Mouse (Mus musculus) liver, adult 2 months (tissue): ENCODE measurements around the gene Klhdc2. TPM values are rescaled to one million over a fixed set of nuclear protein-coding genes. Genes with fewer than 3 reads are reported as not detected.

Source experiments
- DNase-seq: peaks from one replicate; pipeline ENCODE4 v3.0.0-alpha.2; 2011; ENCODE audit warnings: low read depth, low spot score; ENCODE audit errors: extremely low read depth
- H3K27ac ChIP-seq: fragments of 200-500 bp; replicated peaks from 2 replicates; pipeline ENCODE4 v1.5.1; 2012; ENCODE audit warnings: low read depth, mild to moderate bottlenecking, control low read depth, inconsistent platforms, low read length; ENCODE audit not compliant: insufficient read depth
- H3K27me3 ChIP-seq: fragments of 200-500 bp; 2 replicates; pipeline ENCODE4 v1.6.1; 2012; ENCODE audit warnings: mild to moderate bottlenecking, moderate library complexity, low read length, inconsistent platforms; ENCODE audit not compliant: control insufficient read depth, insufficient read depth
- H3K36me3 ChIP-seq: fragments of 200-500 bp; 2 replicates; pipeline ENCODE4 v1.6.1; 2012; ENCODE audit warnings: low read length, inconsistent platforms; ENCODE audit not compliant: control insufficient read depth, insufficient read depth
- H3K4me1 ChIP-seq: fragments of 200-500 bp; 2 replicates; pipeline ENCODE4 v1.6.1; 2011; ENCODE audit warnings: low read length; ENCODE audit not compliant: control insufficient read depth, insufficient read depth
- H3K4me3 ChIP-seq: fragments of 200-500 bp; 2 replicates; pipeline ENCODE4 v1.5.1; 2011; ENCODE audit warnings: low read depth, mild to moderate bottlenecking, control low read depth, low read length, moderate library complexity; ENCODE audit not compliant: insufficient read depth
- H3K79me2 ChIP-seq: fragments of 200-500 bp; 2 replicates; pipeline ENCODE4 v1.6.1; 2012; ENCODE audit warnings: inconsistent platforms, mild to moderate bottlenecking, low read length, moderate library complexity; ENCODE audit not compliant: control insufficient read depth, insufficient read depth
- H3K9ac ChIP-seq: fragments of 200-500 bp; 2 replicates; pipeline ENCODE4 v1.6.1; 2012; ENCODE audit warnings: low read depth, mild to moderate bottlenecking, control low read depth, inconsistent platforms, low read length
- CTCF ChIP-seq: fragments of 200-500 bp; IDR thresholded peaks from 2 replicates; pipeline ENCODE4 v1.5.1; 2011; ENCODE audit warnings: low read depth, low read length, control low read depth
- POLR2A ChIP-seq: fragments of 200-500 bp; IDR thresholded peaks from 2 replicates; pipeline ENCODE4 v1.6.1; 2011; ENCODE audit warnings: low read length, control low read depth; ENCODE audit not compliant: insufficient read depth; ENCODE audit errors: extremely low read depth
- WGBS: fragments of 180-500 bp; shearing (Covaris S2); methylation state at CpG from one replicate; pipeline ENCODE4 v1.1.7; 2018; 5-methylcytosine and 5-hydroxymethylcytosine counted together
- polyA plus RNA-seq: library from polyadenylated mRNA; depleted of rRNA; stranded (reverse); fragments of >200 nt; gene quantifications from 2 replicates; pipeline ENCODE4 v1.2.3, GENCODE M21; 2012
- total RNA-seq: library from RNA; depleted of rRNA; stranded (reverse); fragments of >200 nt; gene quantifications from 2 replicates; pipeline ENCODE4 v1.2.3, GENCODE M21; 2014

Gene Klhdc2
- total and polyA plus RNA-seq, 2 experiments = 22.2 to 40.5 TPM

GRCm38 (mm10) chr12:69287535-69287934, 8.9 kb upstream of the Klhdc2 start:
- WGBS = 92% methylated on average over 8 of the region's 8 CpGs
- DNase-seq = no peak
- Histone ChIP-seq H3K36me3 (no peaks in the 10 kb centered on the region), H3K27ac (no peak overlapping the region), H3K27me3 (no peaks in the 10 kb centered on the region), H3K79me2 (no peaks in the 10 kb centered on the region), H3K9ac (no peak overlapping the region), H3K4me1 (no peaks in the 10 kb centered on the region), H3K4me3 (no peak overlapping the region)
- no peak for TF ChIP-seq POLR2A

- H3K4me1 ChIP-seq = no peaks in the 10 kb centered on the region
- H3K4me3 ChIP-seq = no peak overlapping the region
- DNase-seq = no peak
- H3K36me3 ChIP-seq = no peaks in the 10 kb centered on the region
- no peak for TF ChIP-seq CTCF
- 77% methylated on average over 9 of the region's 9 CpGs for WGBS
- no peak overlapping the region for H3K27ac ChIP-seq
- H3K79me2 ChIP-seq = no peaks in the 10 kb centered on the region
- H3K9ac ChIP-seq = no peak overlapping the region
- no peaks in the 10 kb centered on the region for H3K27me3 ChIP-seq
These were observed 7.8 kb upstream of the Klhdc2 start for GRCm38 (mm10) chr12:69288699-69289098.

GRCm38 (mm10) chr12:69292401-69292800, 4.1 kb upstream of the Klhdc2 start:
- Histone ChIP-seq H3K9ac (no peak overlapping the region), H3K4me1 (no peaks in the 10 kb centered on the region), H3K27ac (no peak overlapping the region)

GRCm38 (mm10) chr12:69293815-69294214, 2.7 kb upstream of the Klhdc2 start:
- 53% methylated on average over 2 of the region's 2 CpGs for WGBS
- TF ChIP-seq POLR2A = no peak
- TF ChIP-seq CTCF = no peak
- H3K27ac ChIP-seq = no peak overlapping the region
- no peak overlapping the region for H3K4me3 ChIP-seq
- peaks cover 10% of the 10 kb centered on the region; the same call in 1 of the 2 replicates for H3K79me2 ChIP-seq
- no peaks in the 10 kb centered on the region for H3K27me3 ChIP-seq
- H3K9ac ChIP-seq = no peak overlapping the region
- H3K4me1 ChIP-seq = peaks cover 7% of the 10 kb centered on the region
- DNase-seq = no peak
- H3K36me3 ChIP-seq = no peaks in the 10 kb centered on the region

More at GRCm38 (mm10) chr12:69292401-69292800, 4.1 kb upstream of the Klhdc2 start:
- H3K4me3 ChIP-seq = no peak overlapping the region
- H3K36me3 ChIP-seq = no peaks in the 10 kb centered on the region
- no peak for DNase-seq
- TF ChIP-seq CTCF (no peak), POLR2A (no peak)
- H3K27me3 ChIP-seq = no peaks in the 10 kb centered on the region
- H3K79me2 ChIP-seq = peaks cover 6% of the 10 kb centered on the region; the same call in 1 of the 2 replicates
- 92% methylated on average over 6 of the region's 6 CpGs for WGBS

- WGBS = 87% methylated on average over 2 of the region's 2 CpGs
- no peak overlapping the region for H3K27ac ChIP-seq
- H3K27me3 ChIP-seq = no peaks in the 10 kb centered on the region
- H3K9ac ChIP-seq = no peak overlapping the region
- H3K79me2 ChIP-seq = peaks cover 10% of the 10 kb centered on the region; the same call in 1 of the 2 replicates
- no peaks in the 10 kb centered on the region for H3K36me3 ChIP-seq
- no peak overlapping the region for H3K4me3 ChIP-seq
- H3K4me1 ChIP-seq = peaks cover 11% of the 10 kb centered on the region
- DNase-seq = no peak
- no peak for TF ChIP-seq POLR2A
- no peak for TF ChIP-seq CTCF
These were observed 1.5 kb upstream of the Klhdc2 start for GRCm38 (mm10) chr12:69294936-69295335.

- DNase-seq = no peak
- Histone ChIP-seq H3K4me3 (no peak overlapping the region), H3K4me1 (peaks cover 11% of the 10 kb centered on the region), H3K79me2 (peaks cover 10% of the 10 kb centered on the region; the same call in 1 of the 2 replicates), H3K36me3 (no peaks in the 10 kb centered on the region), H3K9ac (no peak overlapping the region), H3K27ac (no peak overlapping the region), H3K27me3 (no peaks in the 10 kb centered on the region)
- WGBS = 94% methylated on average over 4 of the region's 4 CpGs
- no peak for TF ChIP-seq CTCF
- TF ChIP-seq POLR2A = no peak
These were observed 830 bp upstream of the Klhdc2 start for GRCm38 (mm10) chr12:69295651-69296050.
